Mouse (Mus musculus): Measurements from ENCODE around the gene Olfr998. TPM values are rescaled to one million over a fixed set of nuclear protein-coding genes. Genes with fewer than 3 reads are reported as not detected.
A peak's percentile ranks its signal among the peaks of the same experiment; 100 is the strongest.
"Not testable (repeated sequence)": the region's sequence is repeated elsewhere in the genome, so short reads cannot be mapped to it uniquely, and the experiment has no call there.

The Olfr998 gene
- polyA plus RNA-seq (2015; fragmentation: Nextera tagmentation; extraction: Ambion mirVana), result 0.10 TPM in 1 of 2 replicates, not detected in the other

DNA sequence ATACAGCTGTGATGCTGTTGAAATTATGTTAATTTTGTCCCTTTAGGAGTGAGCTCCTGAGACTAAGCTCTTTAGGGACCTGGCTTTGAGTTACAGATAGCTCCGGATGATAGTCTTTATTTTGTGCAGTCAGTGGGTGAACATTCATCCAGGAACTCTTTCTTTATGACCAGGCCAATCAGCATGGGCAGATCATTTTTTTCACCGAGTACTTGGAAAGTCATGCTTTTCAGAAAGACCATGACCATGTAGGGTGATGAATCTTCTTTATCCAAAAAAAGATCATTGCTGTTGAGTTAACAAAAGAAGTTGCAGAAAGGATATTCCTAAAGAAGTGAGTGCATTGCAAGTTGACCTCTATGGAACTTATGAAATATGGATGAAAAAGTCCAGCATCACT, at the start of gene Olfr998:
Gene Olfr998 (plus strand): TSS at position 301 of the 400 bp plus-strand sequence.
- DNase-seq (ENCODE audit: low spot score); H3K27ac ChIP-seq (replicated peaks); H3K9me3 ChIP-seq (ENCODE audit: control insufficient read depth, low read length); H3K9ac ChIP-seq (ENCODE audit: low read length); H3K27me3 ChIP-seq (ENCODE audit: control insufficient read depth, insufficient read depth, low read length); H3K36me3 ChIP-seq (ENCODE audit: control insufficient read depth, insufficient read depth, low read length); H3K4me1 ChIP-seq (replicated peaks; ENCODE audit: control insufficient read depth, insufficient read depth); H3K4me2 ChIP-seq (replicated peaks; ENCODE audit: low read depth); ATAC-seq (ENCODE audit: low FRiP score, low TSS enrichment); H3K4me3 ChIP-seq (ENCODE audit: low read depth, low read length): not testable (repeated sequence)
- WGBS, result 93% methylated on average over 2 of the region's 2 CpGs

DNA sequence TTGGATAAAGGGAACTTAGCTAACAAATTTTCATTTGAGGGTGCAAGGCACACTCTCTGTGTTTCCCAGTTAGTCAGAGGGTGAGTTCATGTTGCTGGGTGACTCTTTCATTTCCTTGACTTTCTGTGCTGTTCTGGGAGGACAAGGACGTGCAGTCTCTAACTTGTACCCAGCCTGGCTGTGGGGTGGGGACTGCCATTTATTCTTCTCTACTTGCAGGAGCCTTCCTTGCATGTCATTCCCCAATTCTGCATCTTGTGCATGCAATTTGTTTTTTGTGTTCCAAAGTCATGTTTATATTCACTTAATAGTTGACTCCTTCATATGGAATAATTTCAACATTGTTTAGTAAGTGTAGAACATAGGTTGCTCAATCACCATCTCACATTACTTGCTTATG, 33.9 kb upstream of the Olfr998 start:
- no peaks in the 10 kb centered on the region for H3K4me1 ChIP-seq (replicated peaks; ENCODE audit: control insufficient read depth, insufficient read depth)
- no peak overlapping the region for H3K4me2 ChIP-seq (replicated peaks; ENCODE audit: low read depth)
- no peaks in the 10 kb centered on the region for H3K9me3 ChIP-seq (ENCODE audit: control insufficient read depth, low read length)
- H3K36me3 ChIP-seq (ENCODE audit: control insufficient read depth, insufficient read depth, low read length), result no peaks in the 10 kb centered on the region
- ATAC-seq (ENCODE audit: low FRiP score, low TSS enrichment) (no peak), DNase-seq (ENCODE audit: low spot score) (no peak)
- H3K27me3 ChIP-seq (ENCODE audit: control insufficient read depth, insufficient read depth, low read length), result no peaks in the 10 kb centered on the region
- WGBS, result 55% methylated on average over 1 of the region's 1 CpGs
- no peak overlapping the region for H3K9ac ChIP-seq (ENCODE audit: low read length)
- H3K27ac ChIP-seq (replicated peaks), result no peak overlapping the region; the same call in 1 of the 2 replicates
- no peak for TF ChIP-seq CTCF (IDR thresholded peaks at IDR 0.05; ENCODE audit: low read depth)
- TF ChIP-seq EP300 (optimal IDR thresholded peaks at IDR 0.05), result no peak
- no peak overlapping the region for H3K4me3 ChIP-seq (ENCODE audit: low read depth, low read length)

GRCm38 (mm10) chr2:85560226-85560625, 28.5 kb upstream of the Olfr998 start:
- H3K4me3 ChIP-seq (ENCODE audit: low read depth, low read length), result no peak overlapping the region
- no peak overlapping the region for H3K27ac ChIP-seq (replicated peaks)
- no peaks in the 10 kb centered on the region for H3K36me3 ChIP-seq (ENCODE audit: control insufficient read depth, insufficient read depth, low read length)
- no peak for ATAC-seq (ENCODE audit: low FRiP score, low TSS enrichment)
- no peaks in the 10 kb centered on the region for H3K4me1 ChIP-seq (replicated peaks; ENCODE audit: control insufficient read depth, insufficient read depth)
- TF ChIP-seq CTCF (IDR thresholded peaks at IDR 0.05; ENCODE audit: low read depth) (no peak), EP300 (optimal IDR thresholded peaks at IDR 0.05) (no peak)
- WGBS, result 19% methylated on average over 4 of the region's 4 CpGs
- no peak overlapping the region for H3K4me2 ChIP-seq (replicated peaks; ENCODE audit: low read depth)
- no peak for DNase-seq (ENCODE audit: low spot score)
- H3K27me3 ChIP-seq (ENCODE audit: control insufficient read depth, insufficient read depth, low read length), result no peaks in the 10 kb centered on the region
- H3K9me3 ChIP-seq (ENCODE audit: control insufficient read depth, low read length), result no peaks in the 10 kb centered on the region
- H3K9ac ChIP-seq (ENCODE audit: low read length), result no peak overlapping the region

- no peaks in the 10 kb centered on the region for H3K9me3 ChIP-seq (ENCODE audit: control insufficient read depth, low read length)
- H3K4me3 ChIP-seq (ENCODE audit: low read depth, low read length), result no peak overlapping the region
- no peaks in the 10 kb centered on the region for H3K4me1 ChIP-seq (replicated peaks; ENCODE audit: control insufficient read depth, insufficient read depth)
- H3K36me3 ChIP-seq (ENCODE audit: control insufficient read depth, insufficient read depth, low read length), result no peaks in the 10 kb centered on the region
- no peak overlapping the region for H3K4me2 ChIP-seq (replicated peaks; ENCODE audit: low read depth)
- ATAC-seq (ENCODE audit: low FRiP score, low TSS enrichment) (no peak), DNase-seq (ENCODE audit: low spot score) (peak; percentile 17)
- H3K27me3 ChIP-seq (ENCODE audit: control insufficient read depth, insufficient read depth, low read length), result no peaks in the 10 kb centered on the region
- H3K9ac ChIP-seq (ENCODE audit: low read length), result no peak overlapping the region
- peak; percentile 92 for TF ChIP-seq CTCF (IDR thresholded peaks at IDR 0.05; ENCODE audit: low read depth)
- no peak for TF ChIP-seq EP300 (optimal IDR thresholded peaks at IDR 0.05)
- 17% methylated on average over 4 of the region's 4 CpGs for WGBS
- H3K27ac ChIP-seq (replicated peaks), result no peak overlapping the region
These were observed 27.6 kb upstream of the Olfr998 start for GRCm38 (mm10) chr2:85561187-85561586.

GRCm38 (mm10) chr2:85578915-85579314, 9.8 kb upstream of the Olfr998 start, which contains the start of gene Olfr996:
Gene Olfr996 (plus strand): TSS chr2:85579215.
- no peak within 1 kb of the TSS for H3K27ac ChIP-seq (replicated peaks)
- ATAC-seq (ENCODE audit: low FRiP score, low TSS enrichment), result no peak
- no peak within 1 kb of the TSS for H3K4me2 ChIP-seq (replicated peaks; ENCODE audit: low read depth)
- H3K36me3 ChIP-seq (ENCODE audit: control insufficient read depth, insufficient read depth, low read length), result no peaks in the 10 kb centered on the region
- TF ChIP-seq EP300 (optimal IDR thresholded peaks at IDR 0.05) (no peak), CTCF (IDR thresholded peaks at IDR 0.05; ENCODE audit: low read depth) (no peak)
- no peaks in the 10 kb centered on the region for H3K27me3 ChIP-seq (ENCODE audit: control insufficient read depth, insufficient read depth, low read length)
- no peak within 1 kb of the TSS for H3K9ac ChIP-seq (ENCODE audit: low read length)
- no peaks in the 10 kb centered on the region for H3K4me1 ChIP-seq (replicated peaks; ENCODE audit: control insufficient read depth, insufficient read depth)
- no peak for DNase-seq (ENCODE audit: low spot score)
- H3K4me3 ChIP-seq (ENCODE audit: low read depth, low read length), result no peak within 1 kb of the TSS
- H3K9me3 ChIP-seq (ENCODE audit: control insufficient read depth, low read length), result no peaks in the 10 kb centered on the region

- H3K4me2 ChIP-seq (replicated peaks; ENCODE audit: low read depth), result no peak within 1 kb of the TSS
- no peaks in the 10 kb centered on the region for H3K36me3 ChIP-seq (ENCODE audit: control insufficient read depth, insufficient read depth, low read length)
- no peak for DNase-seq (ENCODE audit: low spot score)
- 55% methylated on average over 1 of the region's 1 CpGs for WGBS
- H3K9me3 ChIP-seq (ENCODE audit: control insufficient read depth, low read length), result no peaks in the 10 kb centered on the region
- no peak within 1 kb of the TSS for H3K4me3 ChIP-seq (ENCODE audit: low read depth, low read length)
- H3K4me1 ChIP-seq (replicated peaks; ENCODE audit: control insufficient read depth, insufficient read depth), result no peaks in the 10 kb centered on the region
- no peaks in the 10 kb centered on the region for H3K27me3 ChIP-seq (ENCODE audit: control insufficient read depth, insufficient read depth, low read length)
- H3K27ac ChIP-seq (replicated peaks), result no peak within 1 kb of the TSS
- no peak within 1 kb of the TSS for H3K9ac ChIP-seq (ENCODE audit: low read length)
- no peak for TF ChIP-seq CTCF (IDR thresholded peaks at IDR 0.05; ENCODE audit: low read depth)
- no peak for TF ChIP-seq EP300 (optimal IDR thresholded peaks at IDR 0.05)
- ATAC-seq (ENCODE audit: low FRiP score, low TSS enrichment), result no peak
These were observed 23.1 kb downstream of the Olfr998 start, which contains the start of gene Olfr1000 for GRCm38 (mm10) chr2:85611803-85612202. Gene Olfr1000 (minus strand): TSS chr2:85611903.

Other genes starting within 250 kb of the Olfr998 start
- not detected in 2 replicates for gene Olfr987, start 249.6 kb upstream of the Olfr998 start, polyA plus RNA-seq (2015; fragmentation: Nextera tagmentation; extraction: Ambion mirVana)
- not detected in 2 replicates for gene Olfr988, start 225.7 kb upstream of the Olfr998 start, polyA plus RNA-seq (2015; fragmentation: Nextera tagmentation; extraction: Ambion mirVana)
- gene Olfr992, start 179.5 kb upstream of the Olfr998 start, polyA plus RNA-seq (2015; fragmentation: Nextera tagmentation; extraction: Ambion mirVana), result not detected in 2 replicates
- gene Olfr993, start 174.1 kb upstream of the Olfr998 start, polyA plus RNA-seq (2015; fragmentation: Nextera tagmentation; extraction: Ambion mirVana), result not detected in 2 replicates
- gene Olfr994, start 152.5 kb upstream of the Olfr998 start, polyA plus RNA-seq (2015; fragmentation: Nextera tagmentation; extraction: Ambion mirVana), result not detected in 2 replicates
- gene Olfr995, start 145.3 kb upstream of the Olfr998 start, polyA plus RNA-seq (2015; fragmentation: Nextera tagmentation; extraction: Ambion mirVana), result not detected in 2 replicates
- 60.6 and 61.5 TPM in 2 replicates for gene 4833423E24Rik, start 69.9 kb upstream of the Olfr998 start, polyA plus RNA-seq (2015; fragmentation: Nextera tagmentation; extraction: Ambion mirVana)
- not detected in 2 replicates for gene Olfr996, start 9.7 kb upstream of the Olfr998 start, polyA plus RNA-seq (2015; fragmentation: Nextera tagmentation; extraction: Ambion mirVana)
- not detected in 2 replicates for gene Olfr1000, start 23.0 kb downstream of the Olfr998 start, polyA plus RNA-seq (2015; fragmentation: Nextera tagmentation; extraction: Ambion mirVana)
- not detected in 2 replicates for gene Olfr1002, start 61.8 kb downstream of the Olfr998 start, polyA plus RNA-seq (2015; fragmentation: Nextera tagmentation; extraction: Ambion mirVana)
- gene Olfr154, start 75.5 kb downstream of the Olfr998 start, polyA plus RNA-seq (2015; fragmentation: Nextera tagmentation; extraction: Ambion mirVana), result not detected in 2 replicates
- not detected in 2 replicates for gene Olfr1006, start 89.8 kb downstream of the Olfr998 start, polyA plus RNA-seq (2015; fragmentation: Nextera tagmentation; extraction: Ambion mirVana)
- not detected in 2 replicates for gene Olfr1008, start 100.5 kb downstream of the Olfr998 start, polyA plus RNA-seq (2015; fragmentation: Nextera tagmentation; extraction: Ambion mirVana)
- gene Olfr1009, start 126.5 kb downstream of the Olfr998 start, polyA plus RNA-seq (2015; fragmentation: Nextera tagmentation; extraction: Ambion mirVana), result not detected in 2 replicates
- not detected in 2 replicates for gene Olfr1012, start 173.8 kb downstream of the Olfr998 start, polyA plus RNA-seq (2015; fragmentation: Nextera tagmentation; extraction: Ambion mirVana)
- gene Olfr1013, start 178.2 kb downstream of the Olfr998 start, polyA plus RNA-seq (2015; fragmentation: Nextera tagmentation; extraction: Ambion mirVana), result not detected in 2 replicates
- not detected in 2 replicates for gene Olfr1014, start 183.8 kb downstream of the Olfr998 start, polyA plus RNA-seq (2015; fragmentation: Nextera tagmentation; extraction: Ambion mirVana)
- gene Olfr1015, start 193.1 kb downstream of the Olfr998 start, polyA plus RNA-seq (2015; fragmentation: Nextera tagmentation; extraction: Ambion mirVana), result not detected in 2 replicates
- not detected in 2 replicates for gene Olfr1016, start 213.6 kb downstream of the Olfr998 start, polyA plus RNA-seq (2015; fragmentation: Nextera tagmentation; extraction: Ambion mirVana)
- not detected in 2 replicates for gene Olfr1018, start 229.5 kb downstream of the Olfr998 start, polyA plus RNA-seq (2015; fragmentation: Nextera tagmentation; extraction: Ambion mirVana)

All from stomach, postnatal 0 days (tissue).